Mouse (Mus musculus) testis, adult 2 months (tissue): ENCODE data around the gene Thsd7b.

Experiments used
- CTCF ChIP-seq: fragments of 200-500 bp; IDR thresholded peaks from 2 replicates; pipeline ENCODE4 v1.5.1; 2012; ENCODE audit warnings: low read depth, mild to moderate bottlenecking, inconsistent platforms, low read length, moderate library complexity; ENCODE audit not compliant: control insufficient read depth, insufficient read depth, insufficient replicate concordance
- POLR2A ChIP-seq: fragments of 200-500 bp; IDR thresholded peaks from 2 replicates; pipeline ENCODE4 v1.6.1; 2012; ENCODE audit warnings: low read depth, mild to moderate bottlenecking, inconsistent platforms, low read length, moderate library complexity; ENCODE audit not compliant: control insufficient read depth

DNA sequence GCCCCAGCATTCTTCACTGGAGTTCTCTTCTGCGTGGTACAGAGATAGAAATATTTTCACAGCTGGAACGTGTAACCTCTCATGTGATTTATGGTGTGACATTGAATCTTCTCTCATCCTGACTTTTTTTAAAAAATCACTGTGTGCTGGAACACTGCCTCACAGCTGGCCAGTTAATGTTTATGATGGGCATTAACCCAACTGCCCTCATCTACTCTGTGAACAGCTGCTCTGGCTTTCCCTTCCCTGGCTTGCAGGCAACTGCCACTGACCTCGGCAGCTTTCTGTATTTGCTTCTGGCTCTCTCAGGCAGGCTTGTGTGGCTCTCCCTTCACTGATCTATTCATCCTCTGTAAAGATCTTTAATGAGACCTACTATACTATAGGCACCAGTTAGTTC is 564.7 kb downstream of the Thsd7b start:
- TF ChIP-seq CTCF (no peak), POLR2A (no peak)
